Mouse (Mus musculus): ENCODE measurements around the gene Gm12166. TPM values are rescaled to one million over a fixed set of nuclear protein-coding genes. Genes with fewer than 3 reads are reported as not detected.
"Not testable (repeated sequence)": the region's sequence is repeated elsewhere in the genome, so short reads cannot be mapped to it uniquely, and the experiment has no call there.

Gene Gm12166
- polyA plus RNA-seq, 1 experiment from 2014 or later = 4.8 TPM

GRCm38 (mm10) chr11:46061776-46062445, 9.8 kb upstream of the Gm12166 start:
- Histone ChIP-seq H3K27ac (replicated peaks) (peak overlapping the region; percentile 94), H3K4me2 (0 out of 2 replicates have a peak overlapping the region, but pooled peaks have one; percentile 42), H3K36me3 (peaks cover 60% of the 10 kb centered on the region), H3K9ac (peak overlapping the region; percentile 47), H3K4me1 (peaks cover 79% of the 10 kb centered on the region), H3K4me3 (no peak overlapping the region), H3K27me3 (replicated peaks) (no peaks in the 10 kb centered on the region), H3K9me3 (no peaks in the 10 kb centered on the region)
- no peak for ATAC-seq (ENCODE audit: extremely low read depth, insufficient number of reproducible peaks, low FRiP score, low TSS enrichment)
- 53% methylated on average over 6 of the region's 6 CpGs for WGBS

DNA sequence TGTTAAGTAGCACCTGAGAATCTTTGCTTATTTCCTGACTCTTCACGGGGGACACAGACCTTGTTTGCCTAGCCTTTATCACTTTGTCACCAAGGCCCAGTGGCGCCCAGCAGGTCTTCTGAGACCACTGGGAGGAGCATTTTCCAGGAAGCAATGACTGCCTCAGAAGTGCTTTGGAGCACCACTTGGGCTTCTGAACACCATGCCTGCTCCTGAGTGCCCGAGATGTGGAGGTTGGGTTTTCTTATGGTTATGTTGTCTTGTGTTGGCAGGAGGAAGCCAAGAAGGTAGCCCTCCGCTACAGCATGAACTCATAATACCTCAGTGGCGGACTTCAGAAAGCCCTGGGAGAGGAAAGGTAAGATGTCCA, 8.5 kb upstream of the Gm12166 start:
- Histone ChIP-seq H3K9ac (no peak overlapping the region), H3K4me2 (0 out of 2 replicates have a peak overlapping the region, but pooled peaks have one; percentile 13), H3K4me1 (peaks cover 68% of the 10 kb centered on the region), H3K9me3 (no peaks in the 10 kb centered on the region), H3K27me3 (replicated peaks) (no peaks in the 10 kb centered on the region), H3K27ac (replicated peaks) (peak overlapping the region; percentile 45; the same call in 1 of the 2 replicates), H3K4me3 (no peak overlapping the region), H3K36me3 (peaks cover 49% of the 10 kb centered on the region)
- 57% methylated on average over 5 of the region's 5 CpGs for WGBS
- ATAC-seq (ENCODE audit: extremely low read depth, insufficient number of reproducible peaks, low FRiP score, low TSS enrichment) = no peak

GRCm38 (mm10) chr11:46059887-46060650, 7.9 kb upstream of the Gm12166 start:
- no peak for ATAC-seq (ENCODE audit: extremely low read depth, insufficient number of reproducible peaks, low FRiP score, low TSS enrichment)
- H3K4me1 ChIP-seq = peaks cover 68% of the 10 kb centered on the region
- peak overlapping the region; percentile 45; the same call in 1 of the 2 replicates for H3K27ac ChIP-seq (replicated peaks)
- 0 out of 2 replicates have a peak overlapping the region, but pooled peaks have one; percentile 24 for H3K9ac ChIP-seq
- no peaks in the 10 kb centered on the region for H3K9me3 ChIP-seq
- WGBS = 56% methylated on average over 8 of the region's 8 CpGs
- H3K4me2 ChIP-seq = peak overlapping the region; percentile 13; the same call in 1 of the 2 replicates
- H3K36me3 ChIP-seq = peaks cover 49% of the 10 kb centered on the region
- no peak overlapping the region for H3K4me3 ChIP-seq
- H3K27me3 ChIP-seq (replicated peaks) = no peaks in the 10 kb centered on the region

DNA sequence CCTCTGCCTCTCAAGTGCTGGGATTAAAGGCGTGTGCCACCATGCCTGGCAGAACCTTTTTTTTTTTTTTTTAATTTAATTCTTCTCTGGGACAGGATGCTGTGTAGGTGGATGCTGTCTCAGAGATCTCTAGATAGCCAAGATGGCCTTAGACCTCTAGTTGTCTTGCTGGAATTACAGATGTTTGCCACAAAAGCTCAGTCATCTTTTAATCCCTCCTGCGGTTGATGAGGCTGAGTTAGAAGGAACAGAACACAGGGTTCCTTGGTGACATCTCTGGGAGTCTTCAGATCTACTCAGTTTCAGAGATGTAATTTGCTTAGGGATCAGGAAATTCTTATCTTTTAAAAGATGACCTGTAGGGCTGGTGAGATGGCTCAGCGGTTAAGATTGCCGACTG, 6.8 kb upstream of the Gm12166 start:
- no peaks in the 10 kb centered on the region for H3K9me3 ChIP-seq
- no peak overlapping the region for H3K27ac ChIP-seq (replicated peaks)
- peak overlapping the region; percentile 70 for H3K4me3 ChIP-seq
- H3K27me3 ChIP-seq (replicated peaks) = no peaks in the 10 kb centered on the region
- peak overlapping the region; percentile 84 for H3K4me2 ChIP-seq
- no peak overlapping the region for H3K9ac ChIP-seq
- 83% methylated on average over 4 of the region's 4 CpGs for WGBS
- H3K4me1 ChIP-seq = peaks cover 68% of the 10 kb centered on the region
- ATAC-seq (ENCODE audit: extremely low read depth, insufficient number of reproducible peaks, low FRiP score, low TSS enrichment) = no peak
- H3K36me3 ChIP-seq = peaks cover 40% of the 10 kb centered on the region

DNA sequence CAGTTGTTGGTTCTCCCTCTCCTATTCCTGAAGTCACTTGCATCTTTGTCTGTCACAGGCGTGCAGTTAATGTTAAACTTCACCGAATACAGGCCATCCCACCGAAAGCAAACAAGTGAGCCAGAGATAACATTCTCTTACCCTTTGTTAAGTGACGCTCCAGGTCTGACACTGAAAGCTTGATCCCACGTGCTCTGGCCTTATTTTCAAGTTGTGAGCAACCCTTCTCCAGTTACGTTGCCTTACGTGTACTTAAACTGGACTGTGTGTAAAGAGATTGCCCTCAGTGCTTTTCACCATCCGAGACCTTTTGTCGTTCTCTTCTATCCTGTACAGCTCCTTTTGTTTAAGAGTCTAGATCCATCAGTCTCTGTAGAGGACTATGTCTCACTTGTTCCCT, 5.9 kb upstream of the Gm12166 start:
- Histone ChIP-seq H3K4me3 (peak overlapping the region; percentile 70), H3K9me3 (no peaks in the 10 kb centered on the region), H3K27me3 (replicated peaks) (no peaks in the 10 kb centered on the region), H3K27ac (replicated peaks) (peak overlapping the region; percentile 92), H3K9ac (peak overlapping the region; percentile 90), H3K4me2 (peak overlapping the region; percentile 84), H3K36me3 (peaks cover 33% of the 10 kb centered on the region), H3K4me1 (peaks cover 58% of the 10 kb centered on the region)
- 18% methylated on average over 9 of the region's 9 CpGs for WGBS
- no peak for ATAC-seq (ENCODE audit: extremely low read depth, insufficient number of reproducible peaks, low FRiP score, low TSS enrichment)

- WGBS = 1% methylated on average over 25 of the region's 25 CpGs
- no peak for ATAC-seq (ENCODE audit: extremely low read depth, insufficient number of reproducible peaks, low FRiP score, low TSS enrichment)
These were observed 4.8 kb upstream of the Gm12166 start for GRCm38 (mm10) chr11:46056770-46057411.

DNA sequence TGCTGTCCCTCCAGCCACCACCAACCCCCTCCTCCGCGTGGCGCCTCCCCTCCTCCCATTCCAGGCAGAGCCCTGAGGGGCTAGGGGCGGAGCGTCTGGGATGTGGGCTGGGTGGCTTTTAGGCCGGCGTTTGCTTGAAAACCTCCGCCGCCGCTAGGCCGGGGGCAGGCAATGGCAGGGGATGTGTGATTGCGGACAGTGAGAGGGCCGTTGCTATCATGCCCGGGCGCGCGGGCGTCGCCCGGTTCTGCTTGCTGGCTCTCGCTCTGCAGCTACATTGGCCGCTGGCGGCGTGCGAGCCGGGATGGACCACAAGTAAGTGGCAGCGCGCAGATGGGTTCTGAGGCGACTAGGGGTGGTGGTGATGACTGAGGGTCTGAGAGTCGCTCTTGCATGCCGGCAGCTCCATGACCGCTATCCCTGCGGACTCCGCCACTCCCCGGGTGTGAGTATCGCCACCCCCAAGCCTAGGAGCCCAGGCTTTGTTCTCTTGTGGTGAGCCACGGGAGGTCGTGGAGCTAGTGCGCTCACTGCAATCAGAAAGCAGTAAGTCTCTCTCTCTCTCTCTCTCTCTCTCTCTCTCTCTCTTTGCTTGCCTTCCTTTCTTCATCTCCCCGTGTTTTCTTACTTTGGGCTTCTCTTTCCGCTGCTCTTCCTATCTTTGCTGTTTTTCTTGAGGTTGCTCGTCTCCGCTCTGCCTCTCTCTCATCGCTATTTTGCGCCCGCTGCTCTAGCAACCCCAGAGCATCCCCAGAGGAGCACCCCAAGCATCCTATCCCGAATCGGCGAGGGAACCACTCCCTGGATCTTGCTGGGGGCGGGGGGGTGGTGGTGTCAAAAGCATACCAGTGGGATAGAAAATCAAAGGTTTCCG, 4.0 kb upstream of the Gm12166 start, which contains the start of gene Adam19:
Gene Adam19 (plus strand): TSS at position 97 of the 874 bp plus-strand sequence.
- Histone ChIP-seq H3K4me2 (peak within 1 kb of the TSS; percentile 84), H3K27ac (replicated peaks) (peak within 1 kb of the TSS; percentile 92), H3K4me3 (peak within 1 kb of the TSS; percentile 70), H3K36me3 (peaks cover 14% of the 10 kb centered on the region), H3K9ac (peak within 1 kb of the TSS; percentile 90), H3K4me1 (peaks cover 41% of the 10 kb centered on the region), H3K9me3 (no peaks in the 10 kb centered on the region), H3K27me3 (replicated peaks) (no peaks in the 10 kb centered on the region)
- under 1% methylated on average over 51 of the region's 51 CpGs for WGBS
- peak; percentile 69 for ATAC-seq (ENCODE audit: extremely low read depth, insufficient number of reproducible peaks, low FRiP score, low TSS enrichment)

More at GRCm38 (mm10) chr11:46056770-46057411, 4.8 kb upstream of the Gm12166 start:
- H3K9ac ChIP-seq = peak overlapping the region; percentile 90
- peaks cover 22% of the 10 kb centered on the region for H3K36me3 ChIP-seq
- H3K27me3 ChIP-seq (replicated peaks) = no peaks in the 10 kb centered on the region
- H3K4me3 ChIP-seq = peak overlapping the region; percentile 70
- H3K27ac ChIP-seq (replicated peaks) = peak overlapping the region; percentile 92
- peaks cover 47% of the 10 kb centered on the region for H3K4me1 ChIP-seq
- no peaks in the 10 kb centered on the region for H3K9me3 ChIP-seq
- H3K4me2 ChIP-seq = peak overlapping the region; percentile 84

DNA sequence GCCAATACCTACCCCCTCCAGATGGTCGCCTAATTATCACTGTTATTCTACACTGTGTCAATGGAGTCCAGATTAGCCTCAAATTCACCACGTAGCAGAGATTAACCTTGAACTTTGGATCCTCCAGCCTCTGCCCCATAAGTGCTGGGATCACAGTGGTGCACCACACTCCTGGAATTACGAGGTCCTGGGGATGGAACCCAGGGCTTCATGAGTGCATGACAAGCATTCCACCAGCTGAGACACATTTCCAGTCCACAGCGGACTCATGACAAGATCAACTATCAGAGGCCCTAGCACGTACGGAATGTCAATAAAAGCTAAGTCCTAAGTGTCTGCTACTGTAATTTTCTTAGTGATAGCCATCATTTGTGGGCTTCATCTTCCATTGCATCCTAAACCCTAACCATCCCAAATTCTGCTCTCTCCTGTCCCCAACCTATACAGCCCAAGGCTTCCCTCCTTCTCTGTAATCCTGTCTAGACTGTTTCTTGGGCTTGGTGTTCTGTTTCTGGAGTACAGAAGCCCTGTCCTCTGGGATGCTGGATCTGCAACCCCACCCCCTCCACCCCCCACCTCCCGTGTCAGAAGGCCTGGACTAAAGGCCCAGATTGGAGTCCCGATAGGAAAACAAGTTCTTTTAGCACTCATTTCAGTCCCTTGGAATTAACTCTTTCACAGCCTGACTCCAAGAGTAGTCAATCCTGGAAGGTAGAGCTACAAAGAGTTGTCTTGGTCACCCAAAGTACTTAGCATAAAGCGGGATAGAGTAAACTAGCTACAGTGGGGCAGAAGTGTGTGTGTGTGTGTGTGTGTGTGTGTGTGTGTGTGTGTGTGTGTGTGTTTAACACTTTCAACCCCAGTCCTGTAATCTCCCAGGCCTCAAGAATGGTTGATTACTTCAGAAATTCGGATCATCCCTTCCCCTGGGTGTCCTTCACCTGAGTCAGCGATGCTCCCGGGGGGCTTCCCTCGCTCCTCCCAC, 3.1 kb upstream of the Gm12166 start:
- peak overlapping the region; percentile 84 for H3K4me2 ChIP-seq
- WGBS = 13% methylated on average over 13 of the region's 13 CpGs
- peak overlapping the region; percentile 92 for H3K27ac ChIP-seq (replicated peaks)
- peak overlapping the region; percentile 90 for H3K9ac ChIP-seq
- ATAC-seq (ENCODE audit: extremely low read depth, insufficient number of reproducible peaks, low FRiP score, low TSS enrichment) = 0 out of 2 replicates have a peak, but pooled peaks have one; percentile 2
- peak overlapping the region; percentile 70 for H3K4me3 ChIP-seq
- H3K27me3 ChIP-seq (replicated peaks) = no peaks in the 10 kb centered on the region
- H3K36me3 ChIP-seq = peaks cover 6% of the 10 kb centered on the region
- H3K4me1 ChIP-seq = peaks cover 33% of the 10 kb centered on the region
- no peaks in the 10 kb centered on the region for H3K9me3 ChIP-seq

DNA sequence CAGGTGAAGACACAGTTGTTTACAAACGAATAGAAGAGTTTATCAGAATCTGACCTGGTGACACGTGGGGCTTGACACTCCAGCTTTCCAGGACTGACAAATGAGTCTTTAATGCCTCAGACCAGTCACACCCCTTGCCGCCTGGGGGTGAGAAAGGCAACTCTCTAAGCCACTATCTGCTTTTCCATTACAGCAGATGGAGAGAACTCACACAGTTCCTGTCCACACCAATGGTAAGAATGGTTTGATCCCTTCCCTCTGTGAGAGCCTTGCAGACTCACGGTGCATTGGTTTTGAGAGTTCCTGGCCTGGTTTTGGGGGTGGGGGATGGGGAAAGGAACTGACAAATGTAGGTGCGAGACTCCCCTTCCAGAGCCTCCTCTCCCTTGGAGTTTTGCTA, 2.2 kb upstream of the Gm12166 start:
- Histone ChIP-seq H3K27ac (replicated peaks) (peak overlapping the region; percentile 92; the same call in 1 of the 2 replicates), H3K27me3 (replicated peaks) (no peaks in the 10 kb centered on the region), H3K4me2 (no peak overlapping the region), H3K4me3 (no peak overlapping the region), H3K4me1 (peaks cover 25% of the 10 kb centered on the region), H3K36me3 (no peaks in the 10 kb centered on the region), H3K9ac (no peak overlapping the region), H3K9me3 (no peaks in the 10 kb centered on the region)
- WGBS = 35% methylated on average over 5 of the region's 5 CpGs
- ATAC-seq (ENCODE audit: extremely low read depth, insufficient number of reproducible peaks, low FRiP score, low TSS enrichment) = no peak

- H3K4me1 ChIP-seq = peaks cover 23% of the 10 kb centered on the region
- not testable (repeated sequence) for H3K4me3 ChIP-seq; H3K27ac ChIP-seq (replicated peaks); ATAC-seq (ENCODE audit: extremely low read depth, insufficient number of reproducible peaks, low FRiP score, low TSS enrichment); H3K36me3 ChIP-seq; H3K27me3 ChIP-seq (replicated peaks); H3K4me2 ChIP-seq; H3K9ac ChIP-seq; H3K9me3 ChIP-seq
- 87% methylated on average over 3 of the region's 3 CpGs for WGBS
These were observed 1.3 kb upstream of the Gm12166 start for GRCm38 (mm10) chr11:46053457-46053856.

Data from heart, embryonic 13.5 days (tissue).